Mouse (Mus musculus) embryo, embryonic 11.5 days (tissue): ENCODE data around the gene C8g.
A peak's percentile ranks its signal among the peaks of the same experiment; 100 is the strongest.

Experiments
- DNase-seq: peaks from one replicate; pipeline ENCODE4 v3.0.0-alpha.2; 2012; ENCODE audit warnings: low read depth, low spot score

C8g gene

DNA sequence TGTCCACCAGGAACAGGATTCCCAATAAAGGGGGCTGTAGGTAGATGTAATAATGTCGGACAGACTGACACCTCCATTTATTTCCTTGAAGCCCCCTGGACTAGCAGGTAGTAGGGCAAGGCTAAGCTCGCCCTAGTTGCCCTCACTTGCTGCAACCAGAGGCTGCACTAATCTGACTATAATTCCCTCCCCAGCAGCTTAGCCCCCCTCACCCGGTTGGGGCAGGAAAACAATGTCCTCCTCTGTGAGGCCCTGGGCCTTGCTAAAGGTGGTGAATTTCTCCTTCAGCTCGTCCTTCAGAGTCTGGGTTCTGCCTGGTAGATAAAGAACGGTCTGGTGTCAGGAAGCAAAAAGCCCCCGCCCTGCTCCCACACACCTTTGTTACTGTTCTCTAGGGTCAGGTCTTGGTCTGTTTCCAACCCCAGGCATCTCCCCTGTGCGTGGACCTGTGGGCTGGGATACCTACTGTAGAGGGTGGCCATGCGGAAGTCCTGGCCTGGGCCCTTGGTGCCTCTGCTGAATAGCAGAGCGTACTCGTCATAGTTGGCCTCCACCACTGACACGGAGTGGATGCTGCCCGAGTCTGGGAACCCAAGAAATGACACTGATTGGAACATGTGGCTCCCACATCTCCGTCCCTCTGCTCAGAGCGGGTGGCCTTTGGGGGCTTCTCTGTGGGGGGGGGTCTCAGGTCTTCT is 33.8 kb downstream of the C8g start:
- DNase-seq, result no peak

GRCm38 (mm10) chr2:25465816-25466635 is 35.5 kb downstream of the C8g start:
- no peak for DNase-seq

- no peak for DNase-seq
Observed at GRCm38 (mm10) chr2:25465256-25465655, 36.3 kb downstream of the C8g start.

- DNase-seq, result no peak
Observed at GRCm38 (mm10) chr2:25463630-25464029, 37.9 kb downstream of the C8g start.

GRCm38 (mm10) chr2:25461407-25461806 is 40.1 kb downstream of the C8g start:
- no peak for DNase-seq

GRCm38 (mm10) chr2:25460551-25461309 is 40.8 kb downstream of the C8g start, which contains the start of gene Paxx:
Gene Paxx (minus strand): TSS chr2:25461094.
- peak; percentile 86 for DNase-seq

DNA sequence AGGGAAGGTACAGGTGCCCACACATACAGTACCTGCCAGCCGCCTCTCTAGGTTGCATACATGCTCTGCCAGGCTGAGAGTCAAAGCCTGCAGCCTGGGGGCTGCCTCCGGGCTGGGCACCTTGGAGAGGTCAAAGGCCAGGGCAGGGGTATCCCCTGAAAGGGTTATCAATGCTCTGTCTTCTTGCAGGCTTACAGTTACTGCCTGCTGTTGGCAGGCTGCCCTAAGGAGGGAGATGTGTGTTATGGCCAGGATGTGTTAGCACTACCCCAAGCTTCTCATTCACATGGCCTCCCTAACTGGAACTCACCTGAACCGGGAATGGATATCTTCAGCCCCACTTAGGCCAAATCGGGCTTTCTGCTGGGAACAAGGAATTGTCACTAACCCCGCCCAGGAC is 41.4 kb downstream of the C8g start:
- DNase-seq, result no peak

DNA sequence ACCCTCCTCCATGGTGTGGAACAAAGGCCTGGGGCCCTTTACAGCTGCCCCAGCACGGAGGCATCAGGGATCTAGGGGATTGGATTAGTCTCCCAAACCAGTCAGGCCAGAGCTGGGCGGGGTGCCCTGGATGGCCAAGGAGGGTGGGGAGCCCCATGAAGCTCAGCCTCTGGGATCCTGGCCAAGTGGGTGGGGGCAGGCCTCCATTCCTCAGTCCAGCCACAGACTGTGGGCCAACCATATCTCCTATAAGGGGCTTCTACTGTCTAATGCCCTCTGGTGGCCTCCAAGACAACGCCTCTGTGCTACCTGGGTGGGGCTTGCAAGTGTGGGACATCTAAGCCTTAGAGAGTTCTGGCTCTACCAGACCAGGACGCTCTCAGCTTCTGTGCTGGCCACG is 42.6 kb downstream of the C8g start:
- DNase-seq, result no peak

DNA sequence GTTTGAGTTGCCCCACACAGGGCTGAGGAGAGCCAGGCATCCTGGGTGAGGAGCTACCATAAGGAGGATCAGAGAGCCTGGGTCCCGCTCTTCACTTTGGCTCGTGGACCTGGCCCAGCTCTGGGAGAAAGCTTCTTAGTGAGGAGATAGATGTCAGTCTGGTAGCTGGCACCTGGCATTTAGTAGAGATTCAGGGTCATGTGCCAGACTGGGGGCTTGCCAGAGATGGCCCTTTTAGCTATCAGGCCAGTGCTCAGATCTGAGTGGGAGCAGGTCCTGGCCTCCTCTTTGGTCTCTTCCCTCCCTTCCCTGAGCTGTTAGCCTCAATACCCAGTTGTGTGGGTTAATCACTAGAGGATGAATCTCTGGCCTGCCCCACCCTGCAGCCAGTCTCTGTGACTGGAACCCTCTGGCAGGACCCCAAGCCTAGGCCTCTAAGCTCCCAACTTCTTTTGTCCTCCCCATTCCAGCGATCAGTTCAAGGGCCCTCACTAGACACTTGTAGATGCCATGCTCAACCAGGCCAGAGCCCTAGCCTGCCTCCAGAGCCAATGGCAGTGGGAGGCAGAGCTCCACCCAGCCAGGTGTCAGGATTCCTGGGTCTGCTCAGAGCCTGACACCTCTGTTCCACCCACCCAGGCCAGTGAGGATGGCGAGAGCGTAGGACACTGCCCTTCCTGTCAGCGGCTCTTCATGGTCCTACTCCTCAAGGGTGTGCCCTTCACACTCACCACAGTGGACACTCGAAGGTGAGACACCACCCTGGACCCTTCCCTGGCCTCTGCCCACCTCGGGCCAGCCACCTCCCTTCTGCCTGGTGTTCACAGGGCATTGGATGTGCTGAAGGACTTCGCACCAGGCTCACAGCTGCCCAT is 44.3 kb downstream of the C8g start:
- DNase-seq, result no peak

DNA sequence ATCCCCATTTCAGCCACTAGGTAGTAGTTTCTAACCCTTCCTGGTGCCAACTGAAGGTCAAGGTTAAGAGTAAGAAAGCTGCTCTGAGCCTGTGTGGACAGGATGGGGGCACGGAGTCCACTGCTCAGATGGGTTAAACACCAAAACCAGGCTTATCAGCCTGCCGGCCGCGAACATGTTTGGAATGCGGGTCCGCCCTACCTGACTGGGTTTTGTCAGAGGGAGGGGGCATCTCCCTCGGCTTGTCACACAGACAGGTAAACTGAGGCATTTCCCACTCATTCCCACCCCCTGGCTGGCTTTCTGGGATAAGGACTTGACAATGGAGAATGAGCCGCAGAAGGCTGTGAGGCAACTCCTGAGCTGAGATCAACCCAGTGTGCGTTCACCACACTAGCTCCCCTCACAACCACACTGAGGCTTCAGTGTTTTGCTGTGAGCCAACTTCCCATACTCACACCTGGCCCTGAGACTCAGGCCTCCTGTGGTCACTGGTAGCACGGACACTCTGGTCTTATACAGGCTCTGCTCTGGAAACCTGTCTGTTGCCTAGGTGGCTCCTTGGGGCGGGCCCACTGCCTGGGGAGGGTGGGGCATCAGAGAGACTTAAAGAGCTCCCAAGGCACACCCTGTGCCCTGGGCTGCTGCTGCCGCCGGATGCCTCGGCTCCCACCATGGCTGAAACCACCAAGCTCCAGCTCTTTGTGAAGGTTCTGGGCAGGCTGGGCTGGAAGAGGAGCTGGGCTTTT is 45.1 kb downstream of the C8g start, which contains the start of gene Clic3:
Clic3 (plus strand) TSS at position 634 of the 749 bp plus-strand sequence.
- DNase-seq, result no peak

DNA sequence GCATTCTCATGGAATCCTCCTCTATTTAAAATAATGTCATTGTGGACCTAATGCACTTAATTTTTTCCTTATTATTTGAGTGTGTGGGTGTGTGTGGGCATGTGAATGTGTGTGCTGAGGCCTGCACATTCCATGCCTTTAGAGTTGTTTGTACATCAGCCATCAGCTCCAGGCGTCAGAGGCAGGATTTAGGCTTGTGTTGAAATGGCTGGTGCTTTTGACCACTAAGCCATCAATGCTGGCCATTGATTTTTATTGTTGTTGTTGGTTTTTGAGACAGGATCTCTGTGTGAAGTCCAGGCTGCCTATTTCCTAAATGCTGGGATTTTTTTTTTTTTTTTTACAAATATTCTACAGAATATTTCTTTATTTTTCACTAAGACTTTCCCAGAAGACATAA is 48.6 kb downstream of the C8g start:
- DNase-seq, result no peak

DNA sequence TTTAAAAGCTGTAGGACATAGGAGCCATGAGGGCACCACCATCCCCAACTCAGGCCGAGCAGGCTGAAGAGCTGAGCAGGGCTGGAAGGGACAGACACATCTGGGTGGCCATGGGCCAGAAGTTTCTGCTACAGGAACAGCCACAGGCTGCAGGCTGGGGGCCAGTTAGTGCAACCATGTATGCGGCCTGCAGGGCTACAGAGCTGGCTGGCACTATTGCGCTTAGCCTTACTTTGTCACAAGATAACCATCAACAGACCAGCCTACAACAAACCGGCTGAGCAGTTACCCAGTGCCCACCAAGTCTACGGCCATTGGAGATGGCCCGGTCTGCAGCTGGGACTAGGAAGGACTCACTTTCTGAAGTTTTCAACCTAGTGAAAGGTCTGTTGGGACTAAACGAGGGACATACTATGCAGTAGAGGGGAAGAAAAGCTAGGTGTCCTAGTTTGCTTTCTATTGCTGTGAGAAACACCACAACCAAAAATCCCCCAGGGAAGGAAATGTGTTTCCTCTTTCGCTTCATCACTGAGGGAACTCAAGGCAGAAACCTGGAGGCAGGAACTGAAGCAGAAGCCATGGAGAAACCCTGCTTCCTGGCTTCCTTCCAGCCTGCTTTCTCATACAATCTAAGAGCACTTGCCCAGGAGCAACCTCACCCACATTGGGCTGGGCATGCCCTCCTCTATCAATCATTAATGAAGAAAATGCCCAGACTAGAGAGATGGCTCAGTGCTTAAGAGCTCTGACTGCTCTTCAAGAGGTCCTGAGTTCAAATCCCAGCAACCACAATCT is 50.5 kb downstream of the C8g start:
- DNase-seq, result no peak
